Mouse (Mus musculus): ENCODE data around the gene Trmt2a.

DNA sequence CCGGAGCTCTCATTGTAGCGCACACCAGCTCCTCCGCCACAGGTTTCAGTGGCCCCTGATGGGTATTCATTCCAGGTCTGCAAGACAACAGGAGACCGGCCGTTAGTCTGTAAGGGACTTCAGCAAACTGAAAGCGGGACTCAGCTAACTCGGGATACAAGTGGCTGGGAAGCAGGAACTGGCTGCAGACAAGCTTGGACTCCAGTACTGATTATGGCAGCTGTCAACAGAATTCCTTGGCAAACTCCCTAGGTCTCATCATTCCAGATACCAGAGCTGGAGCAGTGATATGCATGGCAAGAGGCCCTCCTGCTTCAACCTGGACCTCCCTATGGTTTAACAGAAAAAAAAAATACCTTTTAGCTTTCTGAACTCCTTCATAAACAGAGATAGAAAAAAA lies 33.6 kb upstream of the Trmt2a start:
- TF ChIP-seq HCFC1 (IDR thresholded peaks at IDR 0.05; ENCODE audit: borderline replicate concordance, insufficient read depth, low read length) (no peak), ZNF384 (IDR thresholded peaks at IDR 0.05; ENCODE audit: low read depth, low read length) (no peak)

All from ES-E14 (cell line).